Mouse (Mus musculus): ENCODE data around the gene Pmvk. TPM values are rescaled to one million over a fixed set of nuclear protein-coding genes. Genes with fewer than 3 reads are reported as not detected.

Pmvk gene
- 72.8 TPM for polyA plus RNA-seq (2015; fragmentation: Illumina TruSeq; extraction: RNeasy Lipid Tissue Mini Kit (QIAGEN cat#74804); ENCODE audit: low read depth, low replicate concordance)

DNA sequence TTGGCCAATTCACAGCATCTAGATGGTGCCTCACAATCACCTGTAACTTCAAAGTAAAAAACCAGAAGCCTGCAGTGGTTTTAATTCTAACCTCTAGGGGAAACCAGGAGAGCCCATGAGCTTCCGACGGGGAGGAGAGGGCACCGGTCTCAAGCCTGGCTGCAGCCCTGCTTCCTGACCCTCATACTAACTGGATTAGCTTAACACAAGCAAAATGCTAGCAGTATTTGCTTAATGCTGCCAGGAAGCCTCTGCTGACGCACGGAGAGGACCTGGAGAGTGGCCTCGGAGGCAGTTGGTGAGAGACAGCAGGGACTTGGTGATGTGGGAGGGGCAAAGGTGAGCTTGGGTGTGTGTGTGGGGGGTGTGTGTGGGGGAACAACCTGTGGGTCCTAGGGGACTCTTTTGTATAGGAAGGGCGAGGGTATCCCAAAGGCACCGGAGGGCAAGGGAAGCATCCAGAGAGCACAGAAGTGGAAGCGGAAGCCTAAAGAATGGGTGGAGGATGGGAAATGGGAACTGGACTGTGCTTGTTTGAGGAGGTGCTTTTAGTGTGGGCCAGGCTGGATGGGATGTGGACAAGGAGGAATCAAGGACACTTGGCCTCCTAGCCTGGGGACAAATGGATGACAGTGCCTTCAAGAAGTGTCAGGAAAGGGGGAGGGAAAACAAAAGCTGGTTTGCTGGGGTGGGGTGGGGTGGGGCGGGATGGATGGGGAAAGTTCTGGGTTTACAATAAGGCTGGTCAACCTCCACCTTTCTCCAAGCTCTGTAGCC lies at the start of gene Pmvk:
TSS of gene Pmvk (plus strand) at position 141 of the 777 bp plus-strand sequence.

DNA sequence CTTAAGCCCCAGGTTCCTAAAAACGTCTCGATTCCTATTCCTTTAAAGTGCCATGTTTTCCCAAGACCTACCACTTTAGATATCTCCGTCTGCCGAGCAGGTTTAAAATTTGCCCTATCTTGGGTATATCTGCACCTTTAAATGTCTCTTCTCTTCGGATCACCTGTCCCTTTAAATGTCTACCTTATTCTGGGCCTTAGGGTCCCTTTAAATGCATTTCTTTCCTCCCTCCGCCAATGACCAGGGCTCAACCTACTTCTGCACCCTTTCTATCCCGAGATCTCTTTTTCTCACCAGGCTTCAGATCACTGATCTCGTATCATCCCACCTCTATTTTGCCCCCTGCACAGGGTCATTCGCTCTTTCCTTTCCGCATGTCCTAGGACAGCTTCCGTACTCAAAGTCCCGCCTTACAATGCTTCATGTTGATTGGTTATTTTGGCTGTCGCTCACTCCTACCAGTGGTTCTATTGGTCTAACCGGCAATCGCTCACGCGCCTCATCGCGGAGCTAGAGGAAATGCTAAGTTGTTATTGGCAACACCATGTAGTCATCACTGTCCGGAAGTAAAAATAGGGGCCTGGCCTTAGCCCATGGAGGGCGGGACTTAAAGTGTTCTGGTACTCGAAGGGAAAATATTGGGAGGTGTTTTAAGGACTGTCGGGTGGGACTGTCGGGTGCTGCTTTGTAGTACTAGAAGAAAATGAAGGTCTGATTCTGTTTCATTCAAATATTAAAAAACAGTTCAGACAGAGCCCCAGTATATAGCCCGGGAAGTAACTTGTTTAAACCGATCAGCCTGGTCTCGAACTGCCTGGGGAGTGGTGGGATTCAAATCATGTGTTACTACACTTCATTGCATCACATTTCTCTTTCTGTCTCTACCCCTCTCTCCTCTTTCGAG lies 42.6 kb upstream of the Pmvk start, which contains the start of gene Flad1:
TSS of gene Flad1 (minus strand) at position 381 of the 904 bp plus-strand sequence.

DNA sequence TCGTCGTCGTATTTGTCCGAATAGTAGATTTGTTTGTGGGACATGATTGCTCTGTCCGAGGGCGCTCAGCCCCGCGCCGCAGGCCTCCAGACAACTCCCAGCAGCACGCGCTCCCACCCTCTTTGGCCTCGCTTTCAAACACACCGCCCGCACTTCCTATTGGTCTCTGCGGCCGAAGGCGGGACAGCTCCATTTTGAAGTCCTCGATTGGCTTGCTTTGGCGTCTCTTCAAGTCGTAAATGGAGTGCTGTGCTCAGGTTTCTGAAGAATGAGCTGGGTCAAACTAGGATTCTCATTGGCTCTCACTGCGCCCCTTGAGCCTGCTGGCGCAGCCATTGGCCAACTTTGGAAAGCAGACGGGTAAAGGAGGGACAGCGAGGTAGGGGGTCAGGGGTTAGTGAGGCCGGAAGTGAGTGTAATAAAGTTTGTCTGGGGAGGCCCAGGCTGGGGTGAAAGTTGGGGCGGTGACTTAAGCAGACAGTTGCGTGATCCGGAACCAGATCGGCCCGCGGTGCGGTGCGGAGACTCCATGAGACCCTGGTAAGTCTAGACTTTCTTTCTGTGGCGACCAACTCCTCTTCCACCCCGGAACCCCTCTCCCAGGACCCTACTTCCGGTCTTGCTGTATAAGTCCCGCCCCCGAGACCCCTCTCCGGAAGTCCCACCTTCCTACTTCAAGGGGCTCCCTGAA lies 36.0 kb upstream of the Pmvk start, which contains the start of the genes Cks1b and Shc1:
TSS of gene Cks1b (minus strand) at position 214 of the 691 bp plus-strand sequence.
TSS of gene Shc1 (plus strand) at position 274 of the 691 bp plus-strand sequence.

DNA sequence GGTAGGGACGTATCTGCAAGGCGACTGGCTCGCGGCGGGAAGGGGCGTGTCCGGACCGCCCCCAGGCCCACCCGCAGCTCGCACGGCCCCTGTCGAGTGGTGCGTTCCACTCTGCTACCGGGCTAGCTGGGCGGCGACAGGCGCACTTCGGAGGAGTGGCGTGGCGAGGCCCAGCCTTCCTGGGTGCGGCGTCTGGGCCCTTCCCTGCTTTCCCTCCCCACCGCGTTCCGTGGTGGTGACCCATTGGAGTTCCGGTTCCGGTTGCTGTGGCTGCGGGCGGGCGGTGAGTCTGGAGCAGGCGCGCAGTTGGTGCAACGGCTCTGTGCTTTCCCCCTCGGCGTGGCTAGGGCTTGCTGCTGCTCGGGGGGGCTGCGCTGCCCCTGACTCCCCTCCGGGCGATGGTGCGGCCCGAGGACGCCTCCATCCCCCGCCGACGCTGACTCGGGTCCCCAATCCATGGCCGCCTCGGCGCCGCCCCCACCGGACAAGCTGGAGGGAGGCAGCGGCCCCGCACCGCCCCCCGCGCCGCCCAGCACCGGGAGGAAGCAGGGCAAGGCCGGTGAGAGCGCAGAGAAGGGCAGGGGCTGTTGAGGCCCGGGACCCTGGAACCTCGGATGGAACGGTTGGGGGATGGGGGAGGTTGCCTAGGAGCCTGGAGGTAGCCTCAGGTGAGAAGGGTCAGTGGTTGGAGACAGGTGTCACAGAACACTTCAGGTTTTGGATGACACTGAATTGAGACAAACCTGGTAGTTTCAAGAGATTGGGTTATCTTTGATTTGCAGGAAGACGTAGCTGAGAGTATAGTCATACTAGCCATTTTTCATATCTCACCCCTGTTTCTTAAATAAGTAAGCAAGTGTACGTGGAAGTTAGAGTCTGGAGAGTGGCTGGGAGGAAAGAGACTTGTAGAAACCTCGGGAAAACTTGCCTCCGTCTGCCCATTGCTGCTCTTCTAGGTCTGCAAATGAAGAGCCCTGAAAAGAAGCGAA lies 23.9 kb upstream of the Pmvk start, which contains the start of gene Pygo2:
TSS of gene Pygo2 (plus strand) at position 44 of the 989 bp plus-strand sequence.

DNA sequence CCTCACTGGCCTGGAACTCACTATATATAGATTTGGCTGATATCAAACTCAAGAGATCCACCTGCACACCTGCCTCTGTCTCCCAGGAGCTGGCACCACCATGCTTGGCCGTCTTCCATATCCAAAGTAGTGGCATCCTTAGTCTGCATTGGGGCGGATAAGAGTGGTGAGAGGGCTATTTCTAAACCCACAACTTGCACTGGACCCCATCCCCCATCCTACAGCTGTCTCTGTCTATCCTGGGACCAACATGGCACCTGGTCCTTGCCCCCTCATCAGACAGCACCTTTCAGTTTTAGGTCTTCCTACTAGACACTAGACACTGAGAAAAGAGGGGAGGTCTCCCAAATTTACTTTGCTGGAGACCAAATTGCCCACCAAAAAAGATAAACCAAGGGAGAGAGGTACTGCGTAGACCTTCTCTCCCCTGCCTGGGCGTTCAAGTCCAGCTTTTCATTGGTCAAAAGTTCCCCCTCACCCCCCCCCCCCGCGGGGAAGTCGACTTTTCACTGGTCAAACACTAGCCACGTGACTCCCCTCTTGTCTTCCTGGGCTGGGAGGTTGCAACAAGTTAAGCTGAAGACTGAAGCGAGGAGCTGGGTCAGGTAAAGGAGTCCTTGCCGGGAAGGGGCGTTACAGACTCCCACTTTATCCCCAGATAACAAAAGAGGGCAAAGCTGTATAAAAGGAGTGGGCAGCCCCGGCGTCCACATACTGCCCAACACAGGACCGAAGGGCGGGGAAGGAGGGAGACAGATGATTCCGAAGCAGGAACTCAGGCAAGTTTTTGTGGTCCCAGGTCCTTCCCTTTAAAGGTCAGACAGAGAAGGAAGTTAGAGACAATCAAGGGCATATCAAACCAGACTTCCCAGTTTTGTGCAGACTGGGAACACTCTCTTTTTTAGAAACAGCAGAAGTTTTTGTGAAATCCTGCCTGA lies 17.9 kb upstream of the Pmvk start, which contains the start of gene Pbxip1:
TSS of gene Pbxip1 (plus strand) at position 531 of the 938 bp plus-strand sequence.

Other genes with a start within 250 kb of the Pmvk start
- 26.1 TPM for gene Thbs3, start 239.4 kb upstream of the Pmvk start, polyA plus RNA-seq (2015; fragmentation: Illumina TruSeq; extraction: RNeasy Lipid Tissue Mini Kit (QIAGEN cat#74804); ENCODE audit: low read depth, low replicate concordance)
- gene Mtx1, start 227.5 kb upstream of the Pmvk start, polyA plus RNA-seq (2015; fragmentation: Illumina TruSeq; extraction: RNeasy Lipid Tissue Mini Kit (QIAGEN cat#74804); ENCODE audit: low read depth, low replicate concordance), result 99.5 TPM
- gene Muc1, start 225.5 kb upstream of the Pmvk start, polyA plus RNA-seq (2015; fragmentation: Illumina TruSeq; extraction: RNeasy Lipid Tissue Mini Kit (QIAGEN cat#74804); ENCODE audit: low read depth, low replicate concordance), result 0.33 TPM
- 68.5 TPM for gene Krtcap2, start 208.6 kb upstream of the Pmvk start, polyA plus RNA-seq (2015; fragmentation: Illumina TruSeq; extraction: RNeasy Lipid Tissue Mini Kit (QIAGEN cat#74804); ENCODE audit: low read depth, low replicate concordance)
- 53.6 TPM for gene Trim46, start 208.2 kb upstream of the Pmvk start, polyA plus RNA-seq (2015; fragmentation: Illumina TruSeq; extraction: RNeasy Lipid Tissue Mini Kit (QIAGEN cat#74804); ENCODE audit: low read depth, low replicate concordance)
- gene Dpm3, start 195.2 kb upstream of the Pmvk start, polyA plus RNA-seq (2015; fragmentation: Illumina TruSeq; extraction: RNeasy Lipid Tissue Mini Kit (QIAGEN cat#74804); ENCODE audit: low read depth, low replicate concordance), result 107 TPM
- 61.6 TPM for gene Slc50a1, start 184.0 kb upstream of the Pmvk start, polyA plus RNA-seq (2015; fragmentation: Illumina TruSeq; extraction: RNeasy Lipid Tissue Mini Kit (QIAGEN cat#74804); ENCODE audit: low read depth, low replicate concordance)
- 9.0 TPM for gene Efna1, start 173.4 kb upstream of the Pmvk start, polyA plus RNA-seq (2015; fragmentation: Illumina TruSeq; extraction: RNeasy Lipid Tissue Mini Kit (QIAGEN cat#74804); ENCODE audit: low read depth, low replicate concordance)
- 43.7 TPM for gene Efna3, start 131.6 kb upstream of the Pmvk start, polyA plus RNA-seq (2015; fragmentation: Illumina TruSeq; extraction: RNeasy Lipid Tissue Mini Kit (QIAGEN cat#74804); ENCODE audit: low read depth, low replicate concordance)
- not detected for gene Efna4, start 116.5 kb upstream of the Pmvk start, polyA plus RNA-seq (2015; fragmentation: Illumina TruSeq; extraction: RNeasy Lipid Tissue Mini Kit (QIAGEN cat#74804); ENCODE audit: low read depth, low replicate concordance)
- 137 TPM for gene Adam15, start 104.5 kb upstream of the Pmvk start, polyA plus RNA-seq (2015; fragmentation: Illumina TruSeq; extraction: RNeasy Lipid Tissue Mini Kit (QIAGEN cat#74804); ENCODE audit: low read depth, low replicate concordance)
- 0.19 TPM for gene Dcst2, start 92.6 kb upstream of the Pmvk start, polyA plus RNA-seq (2015; fragmentation: Illumina TruSeq; extraction: RNeasy Lipid Tissue Mini Kit (QIAGEN cat#74804); ENCODE audit: low read depth, low replicate concordance)
- not detected for gene Dcst1, start 89.3 kb upstream of the Pmvk start, polyA plus RNA-seq (2015; fragmentation: Illumina TruSeq; extraction: RNeasy Lipid Tissue Mini Kit (QIAGEN cat#74804); ENCODE audit: low read depth, low replicate concordance)
- 17.3 TPM for gene Zbtb7b, start 59.8 kb upstream of the Pmvk start, polyA plus RNA-seq (2015; fragmentation: Illumina TruSeq; extraction: RNeasy Lipid Tissue Mini Kit (QIAGEN cat#74804); ENCODE audit: low read depth, low replicate concordance)
- gene Lenep, start 51.7 kb upstream of the Pmvk start, polyA plus RNA-seq (2015; fragmentation: Illumina TruSeq; extraction: RNeasy Lipid Tissue Mini Kit (QIAGEN cat#74804); ENCODE audit: low read depth, low replicate concordance), result 5.2 TPM
- 29.1 TPM for gene Flad1, start 42.7 kb upstream of the Pmvk start, polyA plus RNA-seq (2015; fragmentation: Illumina TruSeq; extraction: RNeasy Lipid Tissue Mini Kit (QIAGEN cat#74804); ENCODE audit: low read depth, low replicate concordance)
- 4.6 TPM for gene Cks1b, start 36.2 kb upstream of the Pmvk start, polyA plus RNA-seq (2015; fragmentation: Illumina TruSeq; extraction: RNeasy Lipid Tissue Mini Kit (QIAGEN cat#74804); ENCODE audit: low read depth, low replicate concordance)
- 11.6 TPM for gene Shc1, start 36.1 kb upstream of the Pmvk start, polyA plus RNA-seq (2015; fragmentation: Illumina TruSeq; extraction: RNeasy Lipid Tissue Mini Kit (QIAGEN cat#74804); ENCODE audit: low read depth, low replicate concordance)
- 35.5 TPM for gene Pygo2, start 24.3 kb upstream of the Pmvk start, polyA plus RNA-seq (2015; fragmentation: Illumina TruSeq; extraction: RNeasy Lipid Tissue Mini Kit (QIAGEN cat#74804); ENCODE audit: low read depth, low replicate concordance)
- gene Pbxip1, start 17.8 kb upstream of the Pmvk start, polyA plus RNA-seq (2015; fragmentation: Illumina TruSeq; extraction: RNeasy Lipid Tissue Mini Kit (QIAGEN cat#74804); ENCODE audit: low read depth, low replicate concordance), result 34.8 TPM
- 12.7 TPM for gene Kcnn3, start 65.6 kb downstream of the Pmvk start, polyA plus RNA-seq (2015; fragmentation: Illumina TruSeq; extraction: RNeasy Lipid Tissue Mini Kit (QIAGEN cat#74804); ENCODE audit: low read depth, low replicate concordance)

Measured in brain, adult 10 weeks (tissue).